Mouse (Mus musculus) MEL (cell line): ENCODE measurements around the gene Cryba2.

Experiments used
- EP300 ChIP-seq, 2 experiments: IDR thresholded peaks; 2 replicates each; pipeline ENCODE4 v1.6.1; 2011; ENCODE audit warnings: improper control_type of control experiment in 2 of 2, low read length in 2 of 2, low read depth in 1 of 2, mild to moderate bottlenecking in 1 of 2
- JUND ChIP-seq: IDR thresholded peaks from 2 replicates; pipeline ENCODE4 v1.6.1; 2011; ENCODE audit warnings: low read depth, mild to moderate bottlenecking, improper control_type of control experiment, low read length
- MAZ ChIP-seq: IDR thresholded peaks from 2 replicates; pipeline ENCODE4 v1.6.1; 2012; ENCODE audit warnings: low read depth, mild to moderate bottlenecking, inconsistent platforms, low read length, improper control_type of control experiment
- NELFE ChIP-seq: IDR thresholded peaks from 2 replicates; pipeline ENCODE4 v1.6.1; 2011; ENCODE audit warnings: low read depth, low read length, improper control_type of control experiment
- NRF1 ChIP-seq: IDR thresholded peaks from 2 replicates; pipeline ENCODE4 v1.6.1; 2014; ENCODE audit warnings: low read depth, mild to moderate bottlenecking, inconsistent platforms, low read length, improper control_type of control experiment, moderate library complexity; ENCODE audit not compliant: poor library complexity, insufficient read depth, severe bottlenecking
- POLR2A ChIP-seq, 2 experiments: IDR thresholded peaks; 2 replicates each; pipeline ENCODE4 v1.6.1; 2011 to 2012; ENCODE audit warnings: low read length in 2 of 2, mild to moderate bottlenecking in 2 of 2, control low read depth in 1 of 2, improper control_type of control experiment in 1 of 2, low read depth in 1 of 2, moderate library complexity in 1 of 2; ENCODE audit not compliant: control insufficient read depth in 1 of 2, insufficient read depth in 1 of 2, poor library complexity in 1 of 2
- RAD21 ChIP-seq: IDR thresholded peaks from 2 replicates; pipeline ENCODE4 v1.6.1; 2011; ENCODE audit warnings: mild to moderate bottlenecking, low read depth, low read length, improper control_type of control experiment
- TAL1 ChIP-seq: IDR thresholded peaks from 2 replicates; pipeline ENCODE4 v1.6.1; 2012; ENCODE audit warnings: mild to moderate bottlenecking, inconsistent platforms, low read length, moderate library complexity, mixed read lengths
- TCF12 ChIP-seq: IDR thresholded peaks from 2 replicates; pipeline ENCODE4 v1.6.1; 2014; ENCODE audit warnings: low read depth, mild to moderate bottlenecking, inconsistent platforms, low read length, improper control_type of control experiment, moderate library complexity

GRCm38 (mm10) chr1:74856791-74857190 lies 36.2 kb downstream of the Cryba2 start:
- TF ChIP-seq RAD21: no peak
- TF ChIP-seq NELFE: no peak
- TF ChIP-seq MAZ: no peak
- no peak for TF ChIP-seq TCF12
- TF ChIP-seq JUND: no peak
- no peak for TF ChIP-seq NRF1
- TF ChIP-seq EP300 (IDR thresholded peaks at IDR 0.05; ENCODE audit: low read depth in 1 of 2, low read length in 2 of 2): no peak
- TF ChIP-seq POLR2A (IDR thresholded peaks at IDR 0.05; ENCODE audit: control insufficient read depth in 1 of 2, insufficient read depth in 1 of 2, low read depth in 1 of 2, low read length in 2 of 2, poor library complexity in 1 of 2): no peak
- no peak for TF ChIP-seq TAL1
